Mouse (Mus musculus) myocyte (in vitro differentiated cells): ENCODE results near the gene Miga1. TPM values are rescaled to one million over a fixed set of nuclear protein-coding genes. Genes with fewer than 3 reads are reported as not detected.

Experiments used
- H3K27me3 ChIP-seq: one replicate; pipeline ENCODE4 v1.6.1; 2011; ENCODE audit not compliant: control insufficient read depth, insufficient read depth, insufficient read length
- H3K36me3 ChIP-seq: one replicate; pipeline ENCODE4 v1.6.1; 2011; ENCODE audit not compliant: control insufficient read depth, insufficient read depth
- H3K4me2 ChIP-seq: one replicate; pipeline ENCODE4 v1.6.1; 2011; ENCODE audit warnings: low read depth, control low read depth
- H3K4me3 ChIP-seq: one replicate; pipeline ENCODE4 v1.5.1; 2011; ENCODE audit warnings: mild to moderate bottlenecking, control low read depth, moderate library complexity
- H3K79me2 ChIP-seq: one replicate; pipeline ENCODE4 v1.6.1; 2011; ENCODE audit not compliant: control insufficient read depth, insufficient read depth
- H3ac ChIP-seq: one replicate; pipeline ENCODE4 v1.6.1; 2011; ENCODE audit not compliant: control insufficient read depth, insufficient read length
- CEBPB ChIP-seq: IDR thresholded peaks from 2 replicates; pipeline ENCODE4 v1.6.1; 2011; ENCODE audit warnings: mild to moderate bottlenecking, moderate library complexity; ENCODE audit not compliant: poor library complexity, insufficient read depth, severe bottlenecking
- E2F4 ChIP-seq: IDR thresholded peaks from one replicate; pipeline ENCODE4 v1.6.1; 2011; ENCODE audit warnings: mild to moderate bottlenecking, control low read depth, moderate library complexity; ENCODE audit not compliant: insufficient read depth
- MAX ChIP-seq: IDR thresholded peaks from one replicate; pipeline ENCODE4 v1.6.1; 2011; ENCODE audit warnings: low read depth, mild to moderate bottlenecking, control low read depth
- MYOD1 ChIP-seq, 3 experiments: IDR thresholded peaks; one replicate each; pipeline ENCODE4 v1.6.1; 2011; ENCODE audit warnings: control low read depth in 2 of 3, low read depth in 2 of 3, mild to moderate bottlenecking in 2 of 3, moderate library complexity in 1 of 3; ENCODE audit not compliant: insufficient read length in 2 of 3, control insufficient read depth in 1 of 3
- MYOG ChIP-seq, 3 experiments: IDR thresholded peaks; one replicate each; pipeline ENCODE4 v1.6.1; 2011; ENCODE audit warnings: control low read depth in 2 of 3, low read depth in 2 of 3, mild to moderate bottlenecking in 2 of 3; ENCODE audit not compliant: insufficient read length in 2 of 3, control insufficient read depth in 1 of 3, insufficient read depth in 1 of 3
- POLR2A ChIP-seq: IDR thresholded peaks from one replicate; pipeline ENCODE4 v1.6.1; 2011; ENCODE audit warnings: low read depth, mild to moderate bottlenecking, control low read depth, moderate library complexity; ENCODE audit not compliant: insufficient read length
- POLR2AphosphoS2 ChIP-seq: IDR thresholded peaks from one replicate; pipeline ENCODE4 v1.6.1; 2011; ENCODE audit warnings: low read depth, control low read depth; ENCODE audit not compliant: insufficient read length
- REST ChIP-seq: IDR thresholded peaks from one replicate; pipeline ENCODE4 v1.6.1; 2011; ENCODE audit warnings: mild to moderate bottlenecking, control low read depth, moderate library complexity; ENCODE audit not compliant: insufficient read depth, insufficient read length
- SRF ChIP-seq: IDR thresholded peaks from one replicate; pipeline ENCODE4 v1.6.1; 2011; ENCODE audit warnings: low read depth; ENCODE audit not compliant: control insufficient read depth, insufficient read length
- TCF12 ChIP-seq: IDR thresholded peaks from one replicate; pipeline ENCODE4 v1.6.1; 2011; ENCODE audit warnings: mild to moderate bottlenecking, control low read depth; ENCODE audit not compliant: poor library complexity, insufficient read depth, severe bottlenecking
- TCF3 ChIP-seq: IDR thresholded peaks from one replicate; pipeline ENCODE4 v1.6.1; 2011; ENCODE audit warnings: low read depth, control low read depth; ENCODE audit not compliant: insufficient read length
- USF1 ChIP-seq: IDR thresholded peaks from one replicate; pipeline ENCODE4 v1.6.1; 2011; ENCODE audit warnings: low read depth, mild to moderate bottlenecking, control low read depth, moderate library complexity
- polyA plus RNA-seq: library from polyadenylated mRNA; unstranded; fragments of >200 nt; fragmentation: generic; extraction: Trizol; gene quantifications from one replicate; pipeline ENCODE4 v1.2.1, GENCODE M21; 2012; ENCODE audit warnings: missing spikeins

Miga1 gene
- polyA plus RNA-seq, 1 experiment: 0.26 TPM

DNA sequence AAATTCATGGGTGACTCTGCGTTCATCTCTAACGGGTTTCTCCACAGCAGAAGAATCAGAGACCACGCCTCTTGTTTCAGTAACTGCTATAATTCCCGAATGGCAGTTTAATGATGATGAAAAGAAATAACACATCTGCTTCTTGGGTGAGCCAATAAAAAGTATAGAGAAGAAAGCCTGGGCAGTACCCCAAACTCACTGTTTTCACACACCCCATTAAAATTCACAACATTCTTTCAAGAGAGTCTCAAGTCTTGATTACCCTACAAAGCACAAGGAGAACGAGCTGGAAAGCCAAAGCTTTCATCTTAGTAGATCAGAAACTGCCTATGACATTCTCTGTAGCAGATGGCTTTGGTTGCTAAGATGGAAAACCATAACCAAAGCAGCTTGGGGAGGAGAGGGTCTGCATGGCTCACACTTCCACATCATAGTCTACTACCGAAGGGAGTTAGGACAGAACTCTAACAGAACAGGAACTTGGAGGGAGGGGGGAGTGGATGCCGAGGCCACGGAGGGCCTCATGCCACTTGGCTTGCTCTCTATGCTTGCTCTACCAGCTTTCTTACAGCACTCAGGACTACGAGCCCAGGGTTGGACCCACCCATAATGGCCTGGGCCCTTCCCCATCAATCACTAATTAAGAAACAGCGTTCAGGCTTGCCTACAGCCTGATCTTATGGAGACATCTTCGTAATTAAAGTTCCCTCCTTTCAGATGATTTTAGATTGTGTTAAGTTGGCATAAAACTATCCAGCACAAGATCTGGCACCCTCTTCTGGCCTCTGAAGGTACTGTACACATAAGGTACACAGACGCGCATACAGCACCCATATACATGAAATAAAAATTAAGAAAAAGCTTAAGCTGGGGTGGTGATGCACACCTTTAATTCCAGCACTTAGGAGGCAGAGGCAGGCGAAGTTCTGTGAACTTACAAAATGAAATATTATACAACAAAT lies 39.5 kb downstream of the Miga1 start:
- Histone ChIP-seq H3ac (no peak overlapping the region), H3K36me3 (no peaks in the 10 kb centered on the region), H3K27me3 (no peaks in the 10 kb centered on the region), H3K4me3 (no peak overlapping the region), H3K79me2 (no peaks in the 10 kb centered on the region), H3K4me2 (no peak overlapping the region)
- TF ChIP-seq REST: no peak

DNA sequence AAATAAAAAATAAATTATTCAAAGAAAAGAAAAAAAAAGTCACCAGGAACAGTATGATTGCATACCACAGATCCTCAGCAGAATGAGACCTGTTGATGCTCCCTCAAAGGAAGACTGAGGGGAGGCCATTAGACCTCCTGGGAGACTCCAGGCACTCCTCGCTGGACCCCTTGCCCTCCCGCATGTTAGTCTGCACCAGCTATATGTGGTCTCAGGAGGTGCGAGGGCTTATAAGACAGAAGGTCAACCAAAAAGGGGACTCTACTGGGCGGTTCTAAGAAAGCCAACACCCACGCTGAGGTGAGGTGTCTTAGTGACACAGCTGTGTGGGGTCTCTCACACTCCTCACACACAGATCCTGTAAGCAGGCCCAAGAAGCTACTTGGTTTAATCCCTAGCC lies 44.3 kb downstream of the Miga1 start:
- Histone ChIP-seq H3K4me3 (no peak overlapping the region), H3K4me2 (no peak overlapping the region), H3K36me3 (no peaks in the 10 kb centered on the region), H3K27me3 (no peaks in the 10 kb centered on the region), H3K79me2 (no peaks in the 10 kb centered on the region), H3ac (no peak overlapping the region)
- TF ChIP-seq POLR2AphosphoS2: no peak
- no peak for TF ChIP-seq TCF3
- no peak for TF ChIP-seq CEBPB
- TF ChIP-seq MAX: no peak
- no peak for TF ChIP-seq POLR2A
- no peak for TF ChIP-seq USF1
- no peak for TF ChIP-seq MYOD1 (IDR thresholded peaks at IDR 0.05; ENCODE audit: control insufficient read depth in 1 of 3, insufficient read length in 2 of 3, low read depth in 2 of 3)
- no peak for TF ChIP-seq E2F4

DNA sequence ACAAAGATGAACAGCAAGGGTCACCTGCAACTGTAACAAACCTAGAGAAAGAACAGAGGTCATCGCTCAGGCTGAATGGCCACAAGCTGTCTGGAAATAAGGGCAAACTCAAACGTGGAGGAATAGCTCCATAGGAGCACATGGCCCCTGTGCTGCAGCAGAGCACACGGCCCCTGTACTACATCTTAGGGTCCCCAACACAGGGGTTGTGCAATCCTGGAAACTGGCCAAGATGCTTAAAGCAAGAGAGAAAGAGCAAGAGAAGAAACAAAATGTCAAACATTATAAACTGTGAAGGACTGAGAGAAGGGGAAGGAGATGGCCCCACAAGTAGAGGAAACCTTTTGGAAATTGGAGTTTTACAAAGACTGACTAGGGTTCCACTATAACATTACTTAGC lies 45.8 kb downstream of the Miga1 start:
- Histone ChIP-seq H3K4me3 (no peak overlapping the region), H3K27me3 (no peaks in the 10 kb centered on the region), H3K4me2 (no peak overlapping the region), H3K36me3 (no peaks in the 10 kb centered on the region), H3K79me2 (no peaks in the 10 kb centered on the region), H3ac (no peak overlapping the region)
- no peak for TF ChIP-seq POLR2AphosphoS2
- TF ChIP-seq MYOG (IDR thresholded peaks at IDR 0.05; ENCODE audit: control insufficient read depth in 1 of 3, insufficient read depth in 1 of 3, insufficient read length in 2 of 3, low read depth in 2 of 3): no peak
- TF ChIP-seq MYOD1 (IDR thresholded peaks at IDR 0.05; ENCODE audit: control insufficient read depth in 1 of 3, insufficient read length in 2 of 3, low read depth in 2 of 3): no peak
- TF ChIP-seq USF1: no peak
- TF ChIP-seq SRF: no peak
- no peak for TF ChIP-seq POLR2A
- TF ChIP-seq REST: no peak
- TF ChIP-seq CEBPB: no peak
- TF ChIP-seq TCF3: no peak
- no peak for TF ChIP-seq TCF12
- TF ChIP-seq MAX: no peak

DNA sequence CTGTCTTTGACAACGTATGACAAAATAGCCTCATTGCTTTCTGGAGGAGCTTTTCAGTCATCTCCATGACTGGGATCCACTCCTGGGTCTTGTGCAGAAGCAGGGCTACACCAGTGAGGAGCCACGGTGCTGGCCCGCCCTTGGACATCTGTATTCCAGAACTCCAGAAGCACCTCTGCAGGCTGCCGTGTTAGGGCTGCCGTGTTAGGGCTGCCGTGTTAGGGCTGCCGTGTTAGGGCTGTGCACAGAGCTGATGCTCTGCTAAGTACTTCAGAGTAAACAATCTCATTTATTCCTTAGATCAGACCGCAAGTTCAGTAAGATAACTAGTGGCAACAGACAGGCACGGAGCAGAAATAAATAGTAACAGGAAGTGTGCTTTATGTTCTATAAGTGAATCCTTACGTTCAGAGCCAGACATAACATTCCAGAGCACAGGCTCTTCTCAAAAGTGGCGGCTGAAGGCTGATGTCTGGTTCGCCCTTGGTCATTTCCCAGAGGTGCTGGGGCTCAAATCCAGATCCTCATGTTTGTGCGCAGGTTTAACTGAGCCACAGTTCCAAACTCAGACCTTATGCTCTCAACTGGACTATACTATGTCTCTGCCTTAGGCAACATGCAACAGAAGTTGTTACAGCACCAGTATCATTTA lies 46.6 kb downstream of the Miga1 start:
- H3K4me2 ChIP-seq: no peak overlapping the region
- H3K36me3 ChIP-seq: no peaks in the 10 kb centered on the region
- no peaks in the 10 kb centered on the region for H3K79me2 ChIP-seq
- H3K4me3 ChIP-seq: no peak overlapping the region
- H3K27me3 ChIP-seq: no peaks in the 10 kb centered on the region
- H3ac ChIP-seq: no peak overlapping the region
- TF ChIP-seq MAX (no peak), SRF (no peak), MYOD1 (IDR thresholded peaks at IDR 0.05; ENCODE audit: control insufficient read depth in 1 of 3, insufficient read length in 2 of 3, low read depth in 2 of 3) (no peak), TCF3 (no peak), E2F4 (no peak), POLR2A (no peak), USF1 (no peak), TCF12 (no peak), MYOG (IDR thresholded peaks at IDR 0.05; ENCODE audit: control insufficient read depth in 1 of 3, insufficient read depth in 1 of 3, insufficient read length in 2 of 3, low read depth in 2 of 3) (no peak), REST (no peak), POLR2AphosphoS2 (no peak), CEBPB (no peak)

DNA sequence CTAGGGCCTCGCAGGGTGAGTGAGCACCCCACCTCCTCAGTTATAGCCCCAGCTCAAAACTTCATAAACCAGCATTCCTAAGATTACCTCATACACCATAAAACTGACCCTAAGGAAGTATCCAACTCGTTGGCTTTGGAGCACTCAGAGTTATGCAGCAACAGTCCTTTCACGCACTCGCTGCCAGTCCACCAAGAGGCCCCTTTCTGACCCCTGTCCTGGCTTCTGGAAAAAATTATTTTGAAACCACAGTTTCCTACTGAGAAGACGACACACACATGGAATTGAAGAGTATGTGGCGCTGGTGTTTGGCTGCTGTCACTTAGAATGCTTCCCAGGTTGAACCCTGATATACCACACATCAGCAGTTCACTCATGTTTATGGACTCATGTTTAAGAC lies 48.3 kb downstream of the Miga1 start:
- no peak for TF ChIP-seq TCF3
- TF ChIP-seq REST: no peak
- no peak for TF ChIP-seq TCF12
- TF ChIP-seq MAX: no peak
- TF ChIP-seq SRF: no peak
- no peak for TF ChIP-seq USF1
- Histone ChIP-seq H3K79me2 (no peaks in the 10 kb centered on the region), H3K27me3 (no peaks in the 10 kb centered on the region), H3ac (no peak overlapping the region), H3K4me3 (no peak overlapping the region), H3K36me3 (no peaks in the 10 kb centered on the region), H3K4me2 (no peak overlapping the region)
